Mouse (Mus musculus) bone marrow macrophage, adult 2 months (primary cell): ENCODE results near the gene Zhx3.

Experiments used
- CTCF ChIP-seq: IDR thresholded peaks from 2 replicates; pipeline ENCODE4 v1.5.1; 2012; ENCODE audit warnings: low read depth, mild to moderate bottlenecking, low read length, moderate library complexity
- POLR2A ChIP-seq: IDR thresholded peaks from 2 replicates; pipeline ENCODE4 v1.6.1; 2012; ENCODE audit warnings: mild to moderate bottlenecking, low read depth, low read length, borderline replicate concordance

- TF ChIP-seq POLR2A (no peak), CTCF (no peak)
Measured at GRCm38 (mm10) chr2:160707673-160708072, 165.1 kb downstream of the Zhx3 start.
